Mouse (Mus musculus): ENCODE measurements at regions not wholly inside any gene's neighbourhood (a gene's known extent, or its start where the extent isn't known, plus 50 kb on each side); places are given as distances from the start of the nearest gene placed in this dataset.

DNA sequence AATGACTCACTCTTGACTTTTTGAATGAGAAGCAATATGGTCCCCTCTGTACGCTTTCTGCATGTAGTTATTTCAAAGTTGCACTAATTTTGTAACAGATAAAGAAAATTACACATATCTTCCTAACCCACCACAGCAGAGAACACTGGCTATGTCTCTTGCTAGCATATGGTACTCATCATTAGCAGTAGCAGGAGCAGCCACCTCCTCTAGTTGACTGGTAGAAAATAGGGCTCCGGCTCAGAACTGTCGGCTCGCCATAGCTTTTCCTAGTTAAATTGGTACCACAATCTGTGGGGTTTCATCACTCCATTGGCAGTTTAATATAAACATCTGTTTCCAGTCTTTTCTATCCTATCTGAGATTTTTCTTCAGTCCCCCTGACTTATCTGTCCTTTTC, 254.1 kb upstream of the Zeb2 start:
- no peak overlapping the region for H3K4me2 ChIP-seq (ENCODE audit: low read length)
- no peak overlapping the region for H3K27ac ChIP-seq (ENCODE audit: low read length)
- H3K4me3 ChIP-seq (ENCODE audit: low read depth, low read length) = no peak overlapping the region
- 96% methylated on average over 4 of the region's 4 CpGs for WGBS
- no peaks in the 10 kb centered on the region for H3K9me3 ChIP-seq (replicated peaks; ENCODE audit: control insufficient read depth, low read length, poor library complexity, severe bottlenecking)
- H3K4me1 ChIP-seq (ENCODE audit: control insufficient read depth, insufficient read depth, low read length) = no peaks in the 10 kb centered on the region
- H3K36me3 ChIP-seq (ENCODE audit: control insufficient read depth, insufficient read depth, low read length) = no peaks in the 10 kb centered on the region
- ATAC-seq = no peak
- no peak overlapping the region for H3K9ac ChIP-seq (ENCODE audit: low read depth, low read length)
- H3K27me3 ChIP-seq (ENCODE audit: control insufficient read depth, insufficient read depth, low read depth, low read length) = no peaks in the 10 kb centered on the region

DNA sequence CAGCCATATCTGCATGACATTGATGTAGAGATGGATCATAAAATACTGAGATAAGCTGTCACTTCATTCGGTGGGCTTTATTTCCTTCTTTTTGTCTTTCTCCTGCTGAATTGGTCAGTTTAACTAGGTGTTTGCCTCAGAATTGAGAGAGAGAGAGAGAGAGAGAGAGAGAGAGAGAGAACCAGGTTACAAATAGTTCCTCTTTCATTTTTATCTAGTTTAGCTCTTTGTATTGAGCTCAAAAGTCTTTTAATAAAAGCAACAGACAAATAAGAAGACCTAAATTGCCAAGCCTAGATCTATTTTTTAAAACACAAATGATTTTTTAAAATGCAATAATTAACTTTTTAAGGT, 253.4 kb upstream of the Zeb2 start:
- Histone ChIP-seq H3K27me3 (ENCODE audit: control insufficient read depth, insufficient read depth, low read depth, low read length) (no peaks in the 10 kb centered on the region), H3K4me1 (ENCODE audit: control insufficient read depth, insufficient read depth, low read length) (no peaks in the 10 kb centered on the region), H3K9me3 (replicated peaks; ENCODE audit: control insufficient read depth, low read length, poor library complexity, severe bottlenecking) (no peaks in the 10 kb centered on the region), H3K27ac (ENCODE audit: low read length) (no peak overlapping the region), H3K4me2 (ENCODE audit: low read length) (no peak overlapping the region), H3K4me3 (ENCODE audit: low read depth, low read length) (no peak overlapping the region), H3K9ac (ENCODE audit: low read depth, low read length) (no peak overlapping the region), H3K36me3 (ENCODE audit: control insufficient read depth, insufficient read depth, low read length) (no peaks in the 10 kb centered on the region)
- WGBS = 85% methylated on average over 1 of the region's 1 CpGs
- no peak for ATAC-seq

DNA sequence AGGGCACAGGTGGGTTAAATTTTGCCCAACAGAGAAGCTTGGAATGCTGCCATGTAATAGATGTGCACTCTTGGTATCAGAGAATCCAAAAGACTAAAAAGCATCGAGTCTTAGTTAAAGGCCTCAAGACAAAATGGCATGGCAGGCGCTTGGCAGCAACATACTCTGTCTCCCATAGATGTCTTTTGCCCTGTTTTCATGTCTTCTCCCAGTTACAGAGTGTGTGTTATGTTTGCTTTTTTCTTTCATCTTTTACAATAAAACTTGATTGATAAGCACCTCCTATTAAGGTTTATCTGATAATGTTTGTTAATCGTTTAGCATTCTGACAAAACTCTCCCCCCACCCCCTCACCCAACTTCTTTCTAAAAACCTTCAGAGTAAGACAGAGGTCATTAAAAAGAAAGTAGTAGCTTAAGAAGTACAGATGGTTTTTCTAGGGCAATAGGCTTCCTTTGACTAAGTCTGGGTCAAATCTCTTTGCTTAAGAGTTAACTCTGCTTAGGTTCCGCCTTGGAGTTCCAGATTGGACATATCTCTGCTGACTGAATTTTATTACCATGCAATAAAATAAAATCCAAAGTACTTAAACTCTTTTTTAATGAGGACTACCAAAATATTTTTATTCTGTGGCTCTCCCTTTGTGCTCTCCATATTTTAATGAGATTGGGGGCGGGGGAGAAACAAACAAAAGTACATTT, 252.9 kb upstream of the Zeb2 start:
- Histone ChIP-seq H3K4me2 (ENCODE audit: low read length) (no peak overlapping the region), H3K9me3 (replicated peaks; ENCODE audit: control insufficient read depth, low read length, poor library complexity, severe bottlenecking) (no peaks in the 10 kb centered on the region), H3K9ac (ENCODE audit: low read depth, low read length) (no peak overlapping the region), H3K27ac (ENCODE audit: low read length) (no peak overlapping the region), H3K4me3 (ENCODE audit: low read depth, low read length) (no peak overlapping the region), H3K4me1 (ENCODE audit: control insufficient read depth, insufficient read depth, low read length) (no peaks in the 10 kb centered on the region), H3K27me3 (ENCODE audit: control insufficient read depth, insufficient read depth, low read depth, low read length) (no peaks in the 10 kb centered on the region), H3K36me3 (ENCODE audit: control insufficient read depth, insufficient read depth, low read length) (no peaks in the 10 kb centered on the region)
- no peak for ATAC-seq
- 91% methylated on average over 5 of the region's 5 CpGs for WGBS

DNA sequence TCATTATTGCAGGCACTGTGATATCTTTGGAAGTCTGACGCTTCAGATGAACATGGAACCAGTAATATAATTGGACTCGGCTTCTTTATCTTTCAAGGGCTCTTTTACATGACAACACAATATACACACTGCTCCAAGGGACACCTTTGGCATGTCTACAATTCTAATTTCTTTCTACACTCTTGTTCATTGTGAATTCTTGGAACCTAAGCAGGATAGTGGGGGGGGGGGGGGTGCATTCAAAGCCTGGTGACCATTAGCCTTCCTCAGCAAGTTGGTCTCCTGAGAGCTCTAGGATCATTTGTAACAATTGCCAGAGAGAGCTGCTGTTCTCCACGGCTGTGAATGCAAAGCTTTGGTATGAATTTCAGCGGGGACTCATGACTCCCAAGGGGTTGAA, 252.2 kb upstream of the Zeb2 start:
- 70% methylated on average over 4 of the region's 4 CpGs for WGBS
- no peak for ATAC-seq
- Histone ChIP-seq H3K4me2 (ENCODE audit: low read length) (no peak overlapping the region), H3K4me3 (ENCODE audit: low read depth, low read length) (no peak overlapping the region), H3K4me1 (ENCODE audit: control insufficient read depth, insufficient read depth, low read length) (no peaks in the 10 kb centered on the region), H3K27ac (ENCODE audit: low read length) (no peak overlapping the region), H3K9me3 (replicated peaks; ENCODE audit: control insufficient read depth, low read length, poor library complexity, severe bottlenecking) (no peaks in the 10 kb centered on the region), H3K27me3 (ENCODE audit: control insufficient read depth, insufficient read depth, low read depth, low read length) (no peaks in the 10 kb centered on the region), H3K36me3 (ENCODE audit: control insufficient read depth, insufficient read depth, low read length) (no peaks in the 10 kb centered on the region), H3K9ac (ENCODE audit: low read depth, low read length) (no peak overlapping the region)

DNA sequence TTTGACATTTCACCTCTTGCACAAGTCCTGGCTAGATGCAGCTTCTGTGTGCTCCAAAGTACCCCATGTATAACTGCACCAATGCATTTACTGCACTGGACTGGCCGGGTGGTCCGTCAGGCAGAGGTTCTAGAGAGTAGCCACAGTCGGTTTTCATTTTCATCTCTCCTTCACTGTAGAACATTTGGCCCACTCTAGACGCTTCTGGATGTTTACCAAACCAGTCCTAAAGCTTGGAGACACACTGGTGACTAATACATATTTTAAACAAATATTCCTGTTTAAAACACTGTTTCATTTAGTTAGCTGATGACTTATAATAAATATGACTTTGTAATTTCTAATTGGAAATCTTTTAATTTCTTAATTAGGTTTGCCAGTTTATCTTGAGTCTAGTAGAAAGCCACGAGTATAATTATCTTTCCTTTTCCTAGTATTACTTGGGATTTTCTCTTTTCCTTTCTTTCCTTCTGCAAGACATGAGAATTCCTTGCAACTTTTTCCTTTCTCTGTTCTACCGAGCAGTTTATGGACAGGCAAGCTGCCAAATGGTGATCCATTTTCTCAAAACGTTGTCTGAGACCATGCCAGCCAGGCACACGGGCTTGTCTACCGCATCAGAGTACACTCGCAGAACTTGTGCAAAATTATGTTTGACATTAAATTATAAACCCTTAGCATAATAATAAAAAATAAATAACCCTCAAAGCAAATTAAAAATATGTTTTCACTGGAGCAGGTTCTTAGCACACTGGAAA, 250.4 kb upstream of the Zeb2 start:
- WGBS = 91% methylated on average over 10 of the region's 10 CpGs

DNA sequence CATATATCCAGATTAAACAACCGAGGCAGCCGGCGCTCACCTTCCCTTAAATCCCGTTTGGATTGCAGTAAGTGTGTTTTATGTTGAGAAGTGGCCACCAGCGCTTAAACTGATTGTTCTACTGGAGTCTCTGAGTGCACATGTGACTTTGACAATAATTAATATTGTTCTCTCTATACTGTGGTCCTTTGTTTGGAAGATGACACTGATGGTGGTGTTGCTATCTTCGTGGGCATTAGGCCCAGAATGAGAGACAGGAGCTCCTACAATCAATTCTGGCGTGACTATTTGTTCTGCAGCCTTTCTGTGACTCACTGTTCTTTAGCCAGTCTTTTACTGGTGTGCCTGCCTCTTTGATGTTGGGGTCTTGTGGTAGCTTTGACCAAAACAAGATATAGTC, 240.1 kb upstream of the Zeb2 start:
- H3K9me3 ChIP-seq (replicated peaks; ENCODE audit: control insufficient read depth, low read length, poor library complexity, severe bottlenecking) = no peaks in the 10 kb centered on the region
- ATAC-seq = no peak
- no peak overlapping the region for H3K4me3 ChIP-seq (ENCODE audit: low read depth, low read length)
- no peak overlapping the region for H3K9ac ChIP-seq (ENCODE audit: low read depth, low read length)
- no peak overlapping the region for H3K27ac ChIP-seq (ENCODE audit: low read length)
- WGBS = 77% methylated on average over 7 of the region's 7 CpGs
- no peak overlapping the region for H3K4me2 ChIP-seq (ENCODE audit: low read length)
- H3K4me1 ChIP-seq (ENCODE audit: control insufficient read depth, insufficient read depth, low read length) = no peaks in the 10 kb centered on the region
- H3K36me3 ChIP-seq (ENCODE audit: control insufficient read depth, insufficient read depth, low read length) = no peaks in the 10 kb centered on the region
- no peaks in the 10 kb centered on the region for H3K27me3 ChIP-seq (ENCODE audit: control insufficient read depth, insufficient read depth, low read depth, low read length)

More for the DNA sequence above, 250.4 kb upstream of the Zeb2 start:
- Histone ChIP-seq H3K4me3 (ENCODE audit: low read depth, low read length) (no peak overlapping the region), H3K9me3 (replicated peaks; ENCODE audit: control insufficient read depth, low read length, poor library complexity, severe bottlenecking) (no peaks in the 10 kb centered on the region), H3K4me1 (ENCODE audit: control insufficient read depth, insufficient read depth, low read length) (no peaks in the 10 kb centered on the region), H3K9ac (ENCODE audit: low read depth, low read length) (no peak overlapping the region), H3K4me2 (ENCODE audit: low read length) (no peak overlapping the region), H3K27me3 (ENCODE audit: control insufficient read depth, insufficient read depth, low read depth, low read length) (no peaks in the 10 kb centered on the region), H3K36me3 (ENCODE audit: control insufficient read depth, insufficient read depth, low read length) (no peaks in the 10 kb centered on the region), H3K27ac (ENCODE audit: low read length) (no peak overlapping the region)
- no peak for ATAC-seq

DNA sequence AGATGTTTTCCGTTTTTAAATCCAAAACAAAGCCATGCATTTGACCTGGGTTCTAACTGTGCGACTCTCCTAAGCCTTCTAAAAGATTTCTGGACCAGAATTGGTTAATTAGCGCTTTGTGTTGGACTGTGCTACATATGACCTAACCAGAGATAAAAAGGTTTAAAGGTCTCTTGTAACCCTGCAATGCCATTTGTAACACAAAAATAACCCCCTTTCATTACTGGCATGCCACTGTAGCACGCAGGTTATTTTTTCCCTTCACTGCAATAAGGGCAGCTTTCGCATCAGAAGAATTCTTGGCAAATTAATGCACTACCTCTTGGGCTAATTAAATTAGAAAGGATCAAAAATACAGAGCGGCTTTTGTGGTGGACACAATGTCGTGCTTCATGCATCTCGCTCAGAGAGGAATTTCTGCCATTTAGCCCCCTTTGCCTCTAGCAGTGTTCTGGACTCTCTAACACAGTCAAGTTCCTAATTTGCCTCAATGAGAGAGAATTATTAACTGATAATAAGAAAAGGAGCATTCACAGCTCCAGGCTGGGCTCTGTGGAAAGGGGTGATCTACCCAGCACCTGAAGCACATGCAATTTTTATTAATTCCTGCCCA, 239.5 kb upstream of the Zeb2 start:
- no peak overlapping the region for H3K4me2 ChIP-seq (ENCODE audit: low read length)
- H3K4me3 ChIP-seq (ENCODE audit: low read depth, low read length) = no peak overlapping the region
- no peak overlapping the region for H3K9ac ChIP-seq (ENCODE audit: low read depth, low read length)
- no peak overlapping the region for H3K27ac ChIP-seq (ENCODE audit: low read length)
- 0 out of 2 replicates have a peak, but pooled peaks have one; percentile 39 for ATAC-seq
- no peaks in the 10 kb centered on the region for H3K36me3 ChIP-seq (ENCODE audit: control insufficient read depth, insufficient read depth, low read length)
- no peaks in the 10 kb centered on the region for H3K27me3 ChIP-seq (ENCODE audit: control insufficient read depth, insufficient read depth, low read depth, low read length)
- 67% methylated on average over 8 of the region's 8 CpGs for WGBS
- no peaks in the 10 kb centered on the region for H3K9me3 ChIP-seq (replicated peaks; ENCODE audit: control insufficient read depth, low read length, poor library complexity, severe bottlenecking)
- H3K4me1 ChIP-seq (ENCODE audit: control insufficient read depth, insufficient read depth, low read length) = no peaks in the 10 kb centered on the region

DNA sequence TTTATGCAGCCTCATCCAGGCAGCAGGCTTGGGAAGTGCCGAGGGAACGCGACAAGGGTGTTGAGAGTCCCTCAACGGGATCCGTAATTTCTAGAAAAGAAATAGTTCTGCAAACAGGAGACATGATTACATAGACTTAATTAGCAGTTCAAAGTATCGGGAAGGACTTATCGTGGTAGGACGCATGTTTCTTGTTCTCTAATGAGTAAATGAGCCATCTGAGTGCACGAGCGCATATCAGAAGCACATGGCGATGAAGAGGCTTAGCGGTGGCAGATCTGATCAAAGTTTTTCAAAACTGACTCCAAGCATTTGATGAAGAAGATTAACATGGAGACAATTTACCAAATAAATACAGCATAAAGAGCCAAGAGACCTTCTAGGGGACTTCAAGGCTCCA, 238.8 kb upstream of the Zeb2 start:
- Histone ChIP-seq H3K4me2 (ENCODE audit: low read length) (no peak overlapping the region), H3K4me1 (ENCODE audit: control insufficient read depth, insufficient read depth, low read length) (no peaks in the 10 kb centered on the region), H3K27me3 (ENCODE audit: control insufficient read depth, insufficient read depth, low read depth, low read length) (no peaks in the 10 kb centered on the region), H3K36me3 (ENCODE audit: control insufficient read depth, insufficient read depth, low read length) (no peaks in the 10 kb centered on the region), H3K9me3 (replicated peaks; ENCODE audit: control insufficient read depth, low read length, poor library complexity, severe bottlenecking) (no peaks in the 10 kb centered on the region), H3K27ac (ENCODE audit: low read length) (no peak overlapping the region), H3K4me3 (ENCODE audit: low read depth, low read length) (no peak overlapping the region), H3K9ac (ENCODE audit: low read depth, low read length) (no peak overlapping the region)
- ATAC-seq = no peak
- 79% methylated on average over 12 of the region's 12 CpGs for WGBS

DNA sequence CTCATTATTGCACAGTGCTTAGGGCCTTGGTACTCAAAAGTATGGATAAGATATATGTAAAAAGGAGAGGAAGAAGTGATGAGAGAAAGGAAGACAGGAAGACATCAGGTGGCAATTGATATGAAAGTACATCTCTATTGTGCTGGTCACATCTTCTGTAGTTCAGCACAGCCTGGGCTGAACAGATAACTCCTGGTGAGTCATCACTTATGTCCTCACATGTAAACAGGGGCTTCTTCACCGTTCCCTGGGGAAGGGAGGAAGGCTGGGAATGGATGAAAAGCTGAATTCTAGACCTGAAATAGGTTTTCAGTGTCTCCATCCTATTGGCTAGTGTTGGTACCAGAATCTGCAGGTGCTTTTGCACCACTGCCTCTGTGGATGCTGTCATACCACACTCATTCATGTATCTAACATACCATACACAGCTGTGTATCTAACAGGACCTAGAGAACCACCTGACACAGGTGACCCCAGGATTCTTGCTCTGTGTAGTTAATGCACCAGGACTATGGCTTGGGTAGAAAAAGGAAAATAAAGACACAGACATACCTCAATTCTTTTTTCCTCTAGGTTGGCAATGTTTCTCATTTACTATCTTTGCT, 234.4 kb upstream of the Zeb2 start:
- no peaks in the 10 kb centered on the region for H3K36me3 ChIP-seq (ENCODE audit: control insufficient read depth, insufficient read depth, low read length)
- ATAC-seq = no peak
- H3K27ac ChIP-seq (ENCODE audit: low read length) = no peak overlapping the region
- no peaks in the 10 kb centered on the region for H3K4me1 ChIP-seq (ENCODE audit: control insufficient read depth, insufficient read depth, low read length)
- no peaks in the 10 kb centered on the region for H3K27me3 ChIP-seq (ENCODE audit: control insufficient read depth, insufficient read depth, low read depth, low read length)
- H3K9me3 ChIP-seq (replicated peaks; ENCODE audit: control insufficient read depth, low read length, poor library complexity, severe bottlenecking) = no peaks in the 10 kb centered on the region
- H3K9ac ChIP-seq (ENCODE audit: low read depth, low read length) = no peak overlapping the region
- WGBS = 73% methylated on average over 1 of the region's 1 CpGs
- no peak overlapping the region for H3K4me2 ChIP-seq (ENCODE audit: low read length)
- no peak overlapping the region for H3K4me3 ChIP-seq (ENCODE audit: low read depth, low read length)

Measured in midbrain, embryonic 16.5 days (tissue).